Mouse (Mus musculus) hematopoietic multipotent progenitor cell, adult 10-12 weeks (in vitro differentiated cells): ENCODE measurements around the gene Osbp2. TPM values are rescaled to one million over a fixed set of nuclear protein-coding genes. Genes with fewer than 3 reads are reported as not detected.

Experiments used
- polyA plus RNA-seq: library from polyadenylated mRNA; stranded (reverse); fragments of >175 nt; gene quantifications from 2 replicates; pipeline ENCODE4 v1.2.3, GENCODE M21; 2012; ENCODE audit warnings: low replicate concordance

The Osbp2 gene
- 0.02 and 0.04 TPM in 2 replicates for polyA plus RNA-seq

GRCm38 (mm10) chr11:3863454-3864112 is at the start of gene Osbp2:
Osbp2 (minus strand) TSS chr11:3863903.

GRCm38 (mm10) chr11:3894406-3895281 is 30.9 kb upstream of the Osbp2 start, which contains the start of the genes 4921536K21Rik and Dusp18:
4921536K21Rik (minus strand) TSS chr11:3895098.
Dusp18 (plus strand) TSS chr11:3895240.

Other genes with a start within 250 kb of the Osbp2 start
- gene Morc2a, start 214.7 kb downstream of the Osbp2 start, polyA plus RNA-seq, result 6.5 and 9.4 TPM in 2 replicates
- 0.04 TPM in 1 of 2 replicates, not detected in the other for gene 4921536K21Rik, start 31.2 kb upstream of the Osbp2 start, polyA plus RNA-seq
- 0.04 and 0.18 TPM in 2 replicates for gene Dusp18, start 31.3 kb upstream of the Osbp2 start, polyA plus RNA-seq
- gene Slc35e4, start 50.8 kb upstream of the Osbp2 start, polyA plus RNA-seq, result 3.6 and 10.2 TPM in 2 replicates
- gene Tcn2, start 68.3 kb upstream of the Osbp2 start, polyA plus RNA-seq, result 7.1 and 21.6 TPM in 2 replicates
- gene Pes1, start 100.1 kb upstream of the Osbp2 start, polyA plus RNA-seq, result 10.4 and 33.7 TPM in 2 replicates
- gene 4930556J24Rik, start 112.9 kb upstream of the Osbp2 start, polyA plus RNA-seq, result not detected in 2 replicates
- not detected in 2 replicates for gene Gal3st1, start 119.7 kb upstream of the Osbp2 start, polyA plus RNA-seq
- gene Sec14l4, start 167.6 kb upstream of the Osbp2 start, polyA plus RNA-seq, result not detected in 2 replicates
- not detected in 2 replicates for gene Sec14l3, start 200.9 kb upstream of the Osbp2 start, polyA plus RNA-seq
- 2.3 and 4.6 TPM in 2 replicates for gene Mtfp1, start 231.5 kb upstream of the Osbp2 start, polyA plus RNA-seq